Mouse (Mus musculus): ENCODE measurements around the gene Zbtb22. TPM values are rescaled to one million over a fixed set of nuclear protein-coding genes. Genes with fewer than 3 reads are reported as not detected.
A peak's percentile ranks its signal among the peaks of the same experiment; 100 is the strongest.

The Zbtb22 gene
- polyA plus RNA-seq, 1 experiment from 2014 or later: 12.1 TPM

- Histone ChIP-seq H3K4me3 (replicated peaks; ENCODE audit: low read depth, low read length) (no peak overlapping the region), H3K4me1 (ENCODE audit: control insufficient read depth, insufficient read depth, low read length) (peaks cover 5% of the 10 kb centered on the region), H3K9ac (replicated peaks; ENCODE audit: low read length) (no peak overlapping the region), H3K36me3 (ENCODE audit: control insufficient read depth, insufficient read depth, low read length) (peaks cover 60% of the 10 kb centered on the region), H3K27me3 (ENCODE audit: control insufficient read depth, insufficient read depth, low read length) (no peaks in the 10 kb centered on the region), H3K27ac (replicated peaks; ENCODE audit: low read depth, low read length) (no peak overlapping the region), H3K4me2 (ENCODE audit: low read length) (no peak overlapping the region), H3K9me3 (ENCODE audit: control insufficient read depth, low read length) (no peaks in the 10 kb centered on the region)
- WGBS: 95% methylated on average over 15 of the region's 15 CpGs
- DNase-seq: no peak
- no peak for ATAC-seq (ENCODE audit: low FRiP score, low TSS enrichment)
Measured at GRCm38 (mm10) chr17:33959948-33960347, 44.2 kb downstream of the Zbtb22 start.

GRCm38 (mm10) chr17:33962876-33963275 is 47.2 kb downstream of the Zbtb22 start:
- no peak overlapping the region for H3K27ac ChIP-seq (replicated peaks; ENCODE audit: low read depth, low read length)
- H3K9ac ChIP-seq (replicated peaks; ENCODE audit: low read length): no peak overlapping the region
- peaks cover 77% of the 10 kb centered on the region for H3K36me3 ChIP-seq (ENCODE audit: control insufficient read depth, insufficient read depth, low read length)
- H3K4me3 ChIP-seq (replicated peaks; ENCODE audit: low read depth, low read length): no peak overlapping the region
- 92% methylated on average over 7 of the region's 7 CpGs for WGBS
- no peaks in the 10 kb centered on the region for H3K4me1 ChIP-seq (ENCODE audit: control insufficient read depth, insufficient read depth, low read length)
- H3K27me3 ChIP-seq (ENCODE audit: control insufficient read depth, insufficient read depth, low read length): no peaks in the 10 kb centered on the region
- no peaks in the 10 kb centered on the region for H3K9me3 ChIP-seq (ENCODE audit: control insufficient read depth, low read length)
- ATAC-seq (ENCODE audit: low FRiP score, low TSS enrichment): no peak
- H3K4me2 ChIP-seq (ENCODE audit: low read length): no peak overlapping the region
- DNase-seq: no peak

GRCm38 (mm10) chr17:33965082-33965845 is 49.6 kb downstream of the Zbtb22 start:
- H3K4me3 ChIP-seq (replicated peaks; ENCODE audit: low read depth, low read length): no peak overlapping the region
- H3K4me2 ChIP-seq (ENCODE audit: low read length): no peak overlapping the region
- DNase-seq: no peak
- ATAC-seq (ENCODE audit: low FRiP score, low TSS enrichment): no peak
- H3K36me3 ChIP-seq (ENCODE audit: control insufficient read depth, insufficient read depth, low read length): peaks cover 54% of the 10 kb centered on the region
- no peaks in the 10 kb centered on the region for H3K9me3 ChIP-seq (ENCODE audit: control insufficient read depth, low read length)
- H3K27ac ChIP-seq (replicated peaks; ENCODE audit: low read depth, low read length): no peak overlapping the region
- H3K4me1 ChIP-seq (ENCODE audit: control insufficient read depth, insufficient read depth, low read length): no peaks in the 10 kb centered on the region
- H3K9ac ChIP-seq (replicated peaks; ENCODE audit: low read length): no peak overlapping the region
- no peaks in the 10 kb centered on the region for H3K27me3 ChIP-seq (ENCODE audit: control insufficient read depth, insufficient read depth, low read length)
- WGBS: 93% methylated on average over 17 of the region's 17 CpGs

- no peak overlapping the region for H3K27ac ChIP-seq (replicated peaks; ENCODE audit: low read depth, low read length)
- WGBS: 92% methylated on average over 16 of the region's 16 CpGs
- ATAC-seq (ENCODE audit: low FRiP score, low TSS enrichment): no peak
- no peaks in the 10 kb centered on the region for H3K27me3 ChIP-seq (ENCODE audit: control insufficient read depth, insufficient read depth, low read length)
- peaks cover 48% of the 10 kb centered on the region for H3K36me3 ChIP-seq (ENCODE audit: control insufficient read depth, insufficient read depth, low read length)
- no peak overlapping the region for H3K9ac ChIP-seq (replicated peaks; ENCODE audit: low read length)
- no peaks in the 10 kb centered on the region for H3K4me1 ChIP-seq (ENCODE audit: control insufficient read depth, insufficient read depth, low read length)
- H3K4me2 ChIP-seq (ENCODE audit: low read length): no peak overlapping the region
- DNase-seq: no peak
- H3K9me3 ChIP-seq (ENCODE audit: control insufficient read depth, low read length): no peaks in the 10 kb centered on the region
- no peak overlapping the region for H3K4me3 ChIP-seq (replicated peaks; ENCODE audit: low read depth, low read length)
Measured at GRCm38 (mm10) chr17:33965846-33966550, 50.3 kb downstream of the Zbtb22 start.

GRCm38 (mm10) chr17:33968489-33968888 is 52.8 kb downstream of the Zbtb22 start:
- DNase-seq (peak; percentile 91), ATAC-seq (ENCODE audit: low FRiP score, low TSS enrichment) (peak; percentile 43; the same call in 1 of the 2 replicates)
- Histone ChIP-seq H3K27ac (replicated peaks; ENCODE audit: low read depth, low read length) (no peak overlapping the region), H3K36me3 (ENCODE audit: control insufficient read depth, insufficient read depth, low read length) (peaks cover 23% of the 10 kb centered on the region), H3K9ac (replicated peaks; ENCODE audit: low read length) (no peak overlapping the region), H3K4me3 (replicated peaks; ENCODE audit: low read depth, low read length) (no peak overlapping the region), H3K27me3 (ENCODE audit: control insufficient read depth, insufficient read depth, low read length) (no peaks in the 10 kb centered on the region), H3K4me2 (ENCODE audit: low read length) (no peak overlapping the region), H3K9me3 (ENCODE audit: control insufficient read depth, low read length) (no peaks in the 10 kb centered on the region), H3K4me1 (ENCODE audit: control insufficient read depth, insufficient read depth, low read length) (no peaks in the 10 kb centered on the region)
- 3% methylated on average over 9 of the region's 9 CpGs for WGBS

Small RNA genes within 50 kb of the gene (microRNA-seq; reads per million reads assigned to microRNA genes)
- not detected for gene Gm27740

Other genes starting within 250 kb of the Zbtb22 start
- gene Hnrnpm, start 229.0 kb upstream of the Zbtb22 start, polyA plus RNA-seq (2014; fragmentation: Nextera tagmentation; extraction: Ambion mirVana): 177 and 214 TPM in 2 replicates
- 45.2 and 62.6 TPM in 2 replicates for gene March2, start 197.2 kb upstream of the Zbtb22 start, polyA plus RNA-seq (2014; fragmentation: Nextera tagmentation; extraction: Ambion mirVana)
- gene Rab11b, start 155.4 kb upstream of the Zbtb22 start, polyA plus RNA-seq (2014; fragmentation: Nextera tagmentation; extraction: Ambion mirVana): 417 and 541 TPM in 2 replicates
- gene Angptl4, start 134.1 kb upstream of the Zbtb22 start, polyA plus RNA-seq (2014; fragmentation: Nextera tagmentation; extraction: Ambion mirVana): 8.0 and 18.4 TPM in 2 replicates
- 39.5 and 45.8 TPM in 2 replicates for gene Kank3, start 105.4 kb upstream of the Zbtb22 start, polyA plus RNA-seq (2014; fragmentation: Nextera tagmentation; extraction: Ambion mirVana)
- 653 and 777 TPM in 2 replicates for gene Rps28, start 91.3 kb upstream of the Zbtb22 start, polyA plus RNA-seq (2014; fragmentation: Nextera tagmentation; extraction: Ambion mirVana)
- 497 and 604 TPM in 2 replicates for gene Ndufa7, start 91.3 kb upstream of the Zbtb22 start, polyA plus RNA-seq (2014; fragmentation: Nextera tagmentation; extraction: Ambion mirVana)
- 55.1 and 59.8 TPM in 2 replicates for gene Cd320, start 72.8 kb upstream of the Zbtb22 start, polyA plus RNA-seq (2014; fragmentation: Nextera tagmentation; extraction: Ambion mirVana)
- not detected in 2 replicates for gene Gm7029, start 42.1 kb upstream of the Zbtb22 start, polyA plus RNA-seq (2014; fragmentation: Nextera tagmentation; extraction: Ambion mirVana)
- 2.2 and 2.5 TPM in 2 replicates for gene Kifc1, start 25.2 kb upstream of the Zbtb22 start, polyA plus RNA-seq (2014; fragmentation: Nextera tagmentation; extraction: Ambion mirVana)
- gene Platr17, start 10.8 kb upstream of the Zbtb22 start, polyA plus RNA-seq (2014; fragmentation: Nextera tagmentation; extraction: Ambion mirVana): 1.1 TPM in 1 of 2 replicates, not detected in the other
- gene Daxx, start 6.5 kb upstream of the Zbtb22 start, polyA plus RNA-seq (2014; fragmentation: Nextera tagmentation; extraction: Ambion mirVana): 40.7 and 44.6 TPM in 2 replicates
- 18.3 and 20.6 TPM in 2 replicates for gene Tapbp, start within 50 bp of the Zbtb22 start, polyA plus RNA-seq (2014; fragmentation: Nextera tagmentation; extraction: Ambion mirVana)
- 47.2 and 50.3 TPM in 2 replicates for gene Rgl2, start 13.6 kb downstream of the Zbtb22 start, polyA plus RNA-seq (2014; fragmentation: Nextera tagmentation; extraction: Ambion mirVana)
- gene Pfdn6, start 24.4 kb downstream of the Zbtb22 start, polyA plus RNA-seq (2014; fragmentation: Nextera tagmentation; extraction: Ambion mirVana): 167 and 188 TPM in 2 replicates
- 15.5 and 16.9 TPM in 2 replicates for gene Wdr46, start 24.8 kb downstream of the Zbtb22 start, polyA plus RNA-seq (2014; fragmentation: Nextera tagmentation; extraction: Ambion mirVana)
- gene B3galt4, start 35.6 kb downstream of the Zbtb22 start, polyA plus RNA-seq (2014; fragmentation: Nextera tagmentation; extraction: Ambion mirVana): 8.0 and 10.1 TPM in 2 replicates
- gene Vps52, start 39.9 kb downstream of the Zbtb22 start, polyA plus RNA-seq (2014; fragmentation: Nextera tagmentation; extraction: Ambion mirVana): 50.6 and 63.2 TPM in 2 replicates
- gene Rps18, start 40.1 kb downstream of the Zbtb22 start, polyA plus RNA-seq (2014; fragmentation: Nextera tagmentation; extraction: Ambion mirVana): 872 and 980 TPM in 2 replicates
- gene H2-K1, start 84.4 kb downstream of the Zbtb22 start, polyA plus RNA-seq (2014; fragmentation: Nextera tagmentation; extraction: Ambion mirVana): 10.5 and 15.5 TPM in 2 replicates
- gene Ring1, start 108.8 kb downstream of the Zbtb22 start, polyA plus RNA-seq (2014; fragmentation: Nextera tagmentation; extraction: Ambion mirVana): 9.1 and 18.5 TPM in 2 replicates
- 56.1 and 75.0 TPM in 2 replicates for gene H2-Ke6, start 112.2 kb downstream of the Zbtb22 start, polyA plus RNA-seq (2014; fragmentation: Nextera tagmentation; extraction: Ambion mirVana)
- 95.7 and 97.0 TPM in 2 replicates for gene Slc39a7, start 115.8 kb downstream of the Zbtb22 start, polyA plus RNA-seq (2014; fragmentation: Nextera tagmentation; extraction: Ambion mirVana)
- gene Rxrb, start 115.9 kb downstream of the Zbtb22 start, polyA plus RNA-seq (2014; fragmentation: Nextera tagmentation; extraction: Ambion mirVana): 33.3 and 33.4 TPM in 2 replicates
- gene Col11a2, start 123.5 kb downstream of the Zbtb22 start, polyA plus RNA-seq (2014; fragmentation: Nextera tagmentation; extraction: Ambion mirVana): 2.4 and 2.9 TPM in 2 replicates
- not detected in 2 replicates for gene H2-Oa, start 176.4 kb downstream of the Zbtb22 start, polyA plus RNA-seq (2014; fragmentation: Nextera tagmentation; extraction: Ambion mirVana)
- 16.7 and 20.4 TPM in 2 replicates for gene H2-DMa, start 203.6 kb downstream of the Zbtb22 start, polyA plus RNA-seq (2014; fragmentation: Nextera tagmentation; extraction: Ambion mirVana)
- 160 and 171 TPM in 2 replicates for gene Brd2, start 206.7 kb downstream of the Zbtb22 start, polyA plus RNA-seq (2014; fragmentation: Nextera tagmentation; extraction: Ambion mirVana)
- gene H2-DMb2, start 227.4 kb downstream of the Zbtb22 start, polyA plus RNA-seq (2014; fragmentation: Nextera tagmentation; extraction: Ambion mirVana): 0.15 and 0.18 TPM in 2 replicates
- gene H2-DMb1, start 237.2 kb downstream of the Zbtb22 start, polyA plus RNA-seq (2014; fragmentation: Nextera tagmentation; extraction: Ambion mirVana): 0.38 and 0.91 TPM in 2 replicates

Data from midbrain, embryonic 14.5 days (tissue).